Mouse (Mus musculus): Measurements from ENCODE around the gene Fam89b. TPM values are rescaled to one million over a fixed set of nuclear protein-coding genes. Genes with fewer than 3 reads are reported as not detected.

The Fam89b gene
- 10 to 100 TPM; 23.5 to 24.9 TPM for total RNA-seq (2023)

DNA sequence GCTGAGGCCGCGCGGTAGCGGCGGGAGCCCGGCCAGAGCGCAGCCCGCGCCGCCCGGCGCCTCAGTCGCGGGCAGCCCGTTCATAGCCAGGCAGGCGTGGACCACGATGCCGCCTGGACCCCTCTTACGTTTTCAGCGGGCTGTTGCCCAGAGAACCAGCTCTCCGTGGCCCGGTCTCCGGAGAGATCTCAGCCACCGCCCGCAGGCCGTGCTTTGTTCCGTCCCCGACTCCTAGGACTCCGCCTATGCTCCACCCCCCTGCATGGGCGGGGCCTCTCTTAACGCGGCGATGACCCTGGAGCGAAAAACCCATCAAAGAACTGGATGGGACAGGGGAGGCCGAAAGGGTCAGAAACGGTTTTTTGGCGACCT lies at the start of gene Fam89b:
Gene Fam89b (minus strand): TSS at position 210 of the 372 bp plus-strand sequence.

DNA sequence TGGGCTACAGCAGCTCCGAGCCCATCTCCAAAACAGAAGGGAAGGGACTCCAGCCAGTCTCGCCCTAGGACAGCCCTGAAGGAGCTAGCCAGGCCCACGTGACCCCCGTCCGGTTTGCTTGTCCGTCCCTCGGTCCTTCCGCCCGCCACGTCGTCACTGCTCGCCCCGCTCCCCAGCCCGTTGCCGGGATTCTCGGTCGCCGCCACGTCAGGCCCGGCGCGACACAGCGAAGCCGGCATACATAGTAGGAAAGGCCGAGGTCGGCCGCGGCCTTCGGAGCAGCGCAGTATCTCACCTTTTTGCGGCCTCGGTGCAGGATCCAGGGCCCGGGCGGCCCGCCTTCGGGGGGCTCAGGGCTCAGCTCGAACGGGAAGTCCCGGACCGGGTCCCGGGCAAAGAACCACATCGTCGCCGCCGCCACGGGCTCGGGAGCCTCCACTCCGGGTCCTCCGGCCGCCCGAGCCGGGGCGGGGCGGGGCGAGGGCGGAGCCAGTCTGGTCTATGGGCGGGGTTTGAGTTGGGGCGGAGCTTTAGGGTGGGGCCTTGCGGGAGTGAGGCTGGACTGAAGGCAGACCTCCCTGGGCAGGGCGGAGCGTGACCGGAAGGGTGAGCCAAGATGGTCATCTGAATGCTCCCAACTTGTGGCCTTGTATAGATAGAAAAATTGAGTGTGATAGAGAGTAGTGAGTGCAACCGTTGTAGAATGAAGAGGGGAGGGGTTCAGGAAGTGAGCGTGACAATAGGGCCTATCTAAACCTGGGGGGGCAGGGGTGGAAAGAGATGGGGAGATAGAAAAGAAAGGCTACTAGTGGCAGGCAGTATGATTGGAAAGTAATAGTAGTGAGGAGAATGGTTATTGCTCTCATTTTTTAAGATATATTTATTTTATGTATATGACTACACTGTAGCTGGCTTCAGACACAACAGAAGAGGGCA lies 41.7 kb upstream of the Fam89b start, which contains the start of gene Scyl1:
Gene Scyl1 (minus strand): TSS at position 495 of the 936 bp plus-strand sequence.

GRCm38 (mm10) chr19:5740320-5741317 lies 11.2 kb upstream of the Fam89b start, which contains the start of gene Ltbp3:
TSS of gene Ltbp3 (plus strand) at chr19:5740904.

GRCm38 (mm10) chr19:5725767-5726515 lies 3.5 kb downstream of the Fam89b start, which contains the start of gene Ehbp1l1:
TSS of gene Ehbp1l1 (minus strand) at chr19:5726317.

DNA sequence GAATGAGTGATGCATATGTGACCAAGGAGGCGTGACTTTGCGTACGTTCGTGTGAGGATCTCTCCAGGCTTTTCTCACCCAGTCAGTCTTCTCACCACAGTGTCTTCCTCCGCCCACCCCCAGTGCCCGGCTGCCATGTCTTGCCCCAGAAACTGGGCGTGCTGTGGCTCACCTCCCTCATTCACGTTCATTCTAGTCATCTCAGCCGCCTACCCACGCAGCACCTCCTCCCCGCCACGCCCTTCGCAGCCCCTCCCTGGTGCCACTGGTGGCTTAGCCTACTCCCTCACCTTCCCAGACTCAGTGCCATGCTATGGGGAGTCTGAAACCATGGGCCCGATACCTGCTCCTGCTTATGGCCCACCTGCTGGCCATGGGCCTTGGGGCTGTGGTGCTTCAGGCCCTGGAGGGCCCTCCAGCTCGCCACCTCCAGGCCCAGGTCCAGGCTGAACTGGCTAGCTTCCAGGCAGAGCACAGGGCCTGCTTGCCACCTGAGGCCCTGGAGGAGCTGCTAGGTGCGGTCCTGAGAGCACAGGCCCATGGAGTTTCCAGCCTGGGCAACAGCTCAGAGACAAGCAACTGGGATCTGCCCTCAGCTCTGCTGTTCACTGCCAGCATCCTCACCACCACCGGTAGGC lies 25.2 kb downstream of the Fam89b start, which contains the start of gene Kcnk7:
Gene Kcnk7 (plus strand): TSS at position 205 of the 638 bp plus-strand sequence.

GRCm38 (mm10) chr19:5688200-5689087 lies 41.0 kb downstream of the Fam89b start, which contains the start of the genes Map3k11 and Pcnx3:
TSS of gene Map3k11 (plus strand) at chr19:5688742.
TSS of gene Pcnx3 (minus strand) at chr19:5688908.

Other genes with a start within 250 kb of the Fam89b start
- 10 to 100 TPM; 39.6 to 51.8 TPM for gene Mus81, start 241.3 kb downstream of the Fam89b start, total RNA-seq (2023)
- gene Cfl1, start 239.2 kb downstream of the Fam89b start, total RNA-seq (2023): 1,000 to 10,000 TPM; 1,245 to 1,301 TPM
- gene 1700020D05Rik, start 225.9 kb downstream of the Fam89b start, total RNA-seq (2023): 1 to 10 TPM; 3.5 to 4.9 TPM
- gene Snx32, start 219.1 kb downstream of the Fam89b start, total RNA-seq (2023): 10 to 100 TPM; 10.4 to 14.2 TPM
- gene Ovol1, start 169.0 kb downstream of the Fam89b start, total RNA-seq (2023): not detected
- 10 to 100 TPM; 21.5 to 25.2 TPM for gene Ap5b1, start 161.6 kb downstream of the Fam89b start, total RNA-seq (2023)
- gene Rnaseh2c, start 127.8 kb downstream of the Fam89b start, total RNA-seq (2023): 100 to 1,000 TPM in 1 of 2 experiments, 10 to 100 TPM in 1; 92.4 to 109 TPM
- 100 to 1,000 TPM; 107 to 122 TPM for gene Kat5, start 119.4 kb downstream of the Fam89b start, total RNA-seq (2023)
- gene Rela, start 92.2 kb downstream of the Fam89b start, total RNA-seq (2023): 100 to 1,000 TPM; 132 to 136 TPM
- gene Sipa1, start 65.9 kb downstream of the Fam89b start, total RNA-seq (2023): 100 to 1,000 TPM; 661 to 707 TPM
- gene Map3k11, start 40.9 kb downstream of the Fam89b start, total RNA-seq (2023): 10 to 100 TPM; 62.0 to 64.7 TPM
- 100 to 1,000 TPM; 203 to 215 TPM for gene Pcnx3, start 40.7 kb downstream of the Fam89b start, total RNA-seq (2023)
- not detected for gene Kcnk7, start 25.3 kb downstream of the Fam89b start, total RNA-seq (2023)
- 10 to 100 TPM; 57.1 to 58.7 TPM for gene Ehbp1l1, start 3.3 kb downstream of the Fam89b start, total RNA-seq (2023)
- gene Ltbp3, start 11.3 kb upstream of the Fam89b start, total RNA-seq (2023): not detected
- gene Scyl1, start 41.8 kb upstream of the Fam89b start, total RNA-seq (2023): 10 to 100 TPM; 84.0 to 96.8 TPM
- 10 to 100 TPM; 39.6 to 41.7 TPM for gene Frmd8, start 145.6 kb upstream of the Fam89b start, total RNA-seq (2023)
- 10 to 100 TPM; 21.2 to 26.6 TPM for gene Slc25a45, start 148.2 kb upstream of the Fam89b start, total RNA-seq (2023)
- gene Tigd3, start 164.5 kb upstream of the Fam89b start, total RNA-seq (2023): 1 to 10 TPM; 3.4 to 4.2 TPM
- 100 to 1,000 TPM; 171 to 191 TPM for gene Dpf2, start 183.4 kb upstream of the Fam89b start, total RNA-seq (2023)
- not detected for gene Cdc42ep2, start 195.2 kb upstream of the Fam89b start, total RNA-seq (2023)
- 10 to 100 TPM; 77.0 to 78.2 TPM for gene Pola2, start 234.5 kb upstream of the Fam89b start, total RNA-seq (2023)

Measured in B cell, adult 67 days (primary cell).